Mouse (Mus musculus) midbrain, embryonic 13.5 days (tissue): ENCODE data around the gene Gm7029. TPM values are rescaled to one million over a fixed set of nuclear protein-coding genes. Genes with fewer than 3 reads are reported as not detected.

Experiments used
- ATAC-seq: fragments of 200-750 bp; cut with Nextera tagmentation; 2 replicates; pipeline ENCODE4 v1.8.0; 2017; ENCODE audit warnings: mild to moderate bottlenecking, moderate TSS enrichment, moderate library complexity
- H3K27ac ChIP-seq: fragments of 300-500 bp; sonication (generic); 2 replicates; pipeline ENCODE4 v1.5.1; 2015; ENCODE audit warnings: inconsistent platforms, mild to moderate bottlenecking, moderate library complexity
- H3K27me3 ChIP-seq: fragments of 300-500 bp; sonication (generic); 2 replicates; pipeline ENCODE4 v1.6.1; 2015; ENCODE audit warnings: mild to moderate bottlenecking, inconsistent platforms
- H3K36me3 ChIP-seq: fragments of 300-500 bp; sonication (generic); 2 replicates; pipeline ENCODE4 v1.6.1; 2015; ENCODE audit warnings: mild to moderate bottlenecking, inconsistent platforms
- H3K4me1 ChIP-seq: fragments of 300-500 bp; sonication (generic); replicated peaks from 2 replicates; pipeline ENCODE4 v1.6.1; 2015; ENCODE audit warnings: inconsistent platforms
- H3K4me2 ChIP-seq: fragments of 300-500 bp; sonication (generic); replicated peaks from 2 replicates; pipeline ENCODE4 v1.6.1; 2015; ENCODE audit warnings: moderate library complexity, mild to moderate bottlenecking, inconsistent platforms
- H3K4me3 ChIP-seq: fragments of 300-500 bp; sonication (generic); replicated peaks from 2 replicates; pipeline ENCODE4 v1.5.1; 2015; ENCODE audit warnings: mild to moderate bottlenecking, inconsistent platforms
- H3K9ac ChIP-seq: fragments of 300-500 bp; sonication (generic); replicated peaks from 2 replicates; pipeline ENCODE4 v1.6.1; 2015; ENCODE audit warnings: mild to moderate bottlenecking, inconsistent platforms
- H3K9me3 ChIP-seq: fragments of 300-500 bp; sonication (generic); 2 replicates; pipeline ENCODE4 v1.6.1; 2016; ENCODE audit warnings: mild to moderate bottlenecking, inconsistent platforms
- WGBS: fragments of 180-500 bp; shearing (Covaris S2); methylation state at CpG from one replicate; pipeline ENCODE4 v1.1.7; 2015; 5-methylcytosine and 5-hydroxymethylcytosine counted together
- polyA plus RNA-seq: library from polyadenylated mRNA; unstranded; fragments of >200 nt; fragmentation: Nextera tagmentation; extraction: Ambion mirVana; gene quantifications from 2 replicates; pipeline ENCODE4 v1.2.1, GENCODE M21; 2015

The Gm7029 gene
- polyA plus RNA-seq, 1 experiment from 2014 or later, result not detected

GRCm38 (mm10) chr17:33909077-33909868 is 35.6 kb downstream of the Gm7029 start, which contains the start of gene Daxx:
TSS of gene Daxx (plus strand) at chr17:33909414.
- under 1% methylated on average over 68 of the region's 68 CpGs for WGBS
- H3K27me3 ChIP-seq, result no peaks in the 10 kb centered on the region
- ATAC-seq, result peak; percentile 98
- peak within 1 kb of the TSS; percentile 93 for H3K9ac ChIP-seq
- H3K27ac ChIP-seq, result peak within 1 kb of the TSS; percentile 91
- H3K4me3 ChIP-seq, result peak within 1 kb of the TSS; percentile 89
- H3K4me2 ChIP-seq, result peak within 1 kb of the TSS; percentile 83
- H3K36me3 ChIP-seq, result peaks cover 32% of the 10 kb centered on the region
- no peaks in the 10 kb centered on the region for H3K9me3 ChIP-seq
- H3K4me1 ChIP-seq, result peaks cover 38% of the 10 kb centered on the region

GRCm38 (mm10) chr17:33909869-33910250 is 36.2 kb downstream of the Gm7029 start:
- H3K4me2 ChIP-seq, result peak overlapping the region; percentile 83
- 0% methylated on average over 14 of the region's 14 CpGs for WGBS
- peaks cover 38% of the 10 kb centered on the region for H3K36me3 ChIP-seq
- peak overlapping the region; percentile 93 for H3K9ac ChIP-seq
- H3K9me3 ChIP-seq, result no peaks in the 10 kb centered on the region
- H3K27ac ChIP-seq, result peak overlapping the region; percentile 85
- H3K4me1 ChIP-seq, result peaks cover 44% of the 10 kb centered on the region
- no peaks in the 10 kb centered on the region for H3K27me3 ChIP-seq
- peak overlapping the region; percentile 89 for H3K4me3 ChIP-seq
- ATAC-seq, result no peak; the same call in 1 of the 2 replicates

DNA sequence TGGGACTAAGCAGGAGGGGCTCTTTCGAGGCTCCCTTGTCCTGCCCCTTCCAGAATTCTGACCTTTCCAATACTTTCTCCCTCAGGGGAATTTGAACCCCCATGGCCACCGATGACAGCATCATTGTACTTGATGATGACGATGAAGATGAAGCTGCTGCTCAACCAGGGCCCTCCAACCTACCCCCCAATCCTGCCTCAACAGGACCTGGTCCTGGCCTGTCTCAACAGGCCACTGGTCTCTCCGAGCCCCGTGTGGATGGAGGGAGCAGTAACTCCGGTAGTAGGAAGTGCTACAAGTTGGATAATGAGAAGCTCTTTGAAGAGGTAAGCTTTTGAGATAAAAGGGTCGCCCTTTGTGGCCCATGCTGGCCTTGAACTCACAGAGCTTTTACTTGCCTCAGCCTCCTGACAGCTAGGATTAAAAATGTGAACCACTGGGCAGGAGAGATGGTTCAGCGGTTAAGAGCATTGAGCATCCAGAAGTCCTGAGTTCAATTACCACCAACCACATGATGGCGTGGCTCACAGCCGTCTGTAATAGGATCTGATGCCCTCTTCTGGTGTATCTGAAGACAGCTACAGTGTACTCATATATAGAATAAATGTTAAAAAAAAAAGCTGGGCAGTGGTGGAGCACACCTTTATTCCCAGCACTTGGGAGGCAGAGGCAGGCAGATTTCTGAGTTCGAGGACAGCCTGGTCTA is 36.9 kb downstream of the Gm7029 start:
- H3K27ac ChIP-seq, result peak overlapping the region; percentile 85; the same call in 1 of the 2 replicates
- no peaks in the 10 kb centered on the region for H3K9me3 ChIP-seq
- no peak for ATAC-seq
- peak overlapping the region; percentile 89 for H3K4me3 ChIP-seq
- H3K4me1 ChIP-seq, result peaks cover 50% of the 10 kb centered on the region
- 57% methylated on average over 11 of the region's 11 CpGs for WGBS
- H3K27me3 ChIP-seq, result no peaks in the 10 kb centered on the region
- peak overlapping the region; percentile 83 for H3K4me2 ChIP-seq
- H3K9ac ChIP-seq, result peak overlapping the region; percentile 93
- peaks cover 42% of the 10 kb centered on the region for H3K36me3 ChIP-seq

GRCm38 (mm10) chr17:33911052-33911812 is 37.6 kb downstream of the Gm7029 start:
- H3K9me3 ChIP-seq, result no peaks in the 10 kb centered on the region
- H3K27me3 ChIP-seq, result no peaks in the 10 kb centered on the region
- peaks cover 51% of the 10 kb centered on the region for H3K4me1 ChIP-seq
- no peak overlapping the region for H3K27ac ChIP-seq
- peak overlapping the region; percentile 83; the same call in 1 of the 2 replicates for H3K4me2 ChIP-seq
- peak overlapping the region; percentile 14; the same call in 1 of the 2 replicates for H3K9ac ChIP-seq
- no peak for ATAC-seq
- 0 out of 2 replicates have a peak overlapping the region, but pooled peaks have one; percentile 3 for H3K4me3 ChIP-seq
- peaks cover 42% of the 10 kb centered on the region for H3K36me3 ChIP-seq
- 93% methylated on average over 31 of the region's 31 CpGs for WGBS

GRCm38 (mm10) chr17:33911813-33912414 is 38.3 kb downstream of the Gm7029 start:
- Histone ChIP-seq H3K27me3 (no peaks in the 10 kb centered on the region), H3K4me2 (no peak overlapping the region), H3K27ac (no peak overlapping the region), H3K4me1 (peaks cover 57% of the 10 kb centered on the region), H3K4me3 (no peak overlapping the region), H3K9ac (peak overlapping the region; percentile 14; the same call in 1 of the 2 replicates), H3K36me3 (peaks cover 42% of the 10 kb centered on the region), H3K9me3 (no peaks in the 10 kb centered on the region)
- ATAC-seq, result no peak
- WGBS, result 92% methylated on average over 28 of the region's 28 CpGs

- Histone ChIP-seq H3K4me3 (no peak overlapping the region), H3K36me3 (peaks cover 54% of the 10 kb centered on the region), H3K4me2 (no peak overlapping the region), H3K9ac (no peak overlapping the region), H3K27me3 (peaks cover 5% of the 10 kb centered on the region), H3K27ac (no peak overlapping the region), H3K9me3 (no peaks in the 10 kb centered on the region), H3K4me1 (peaks cover 63% of the 10 kb centered on the region)
- ATAC-seq, result no peak
- 93% methylated on average over 10 of the region's 10 CpGs for WGBS
Observed at GRCm38 (mm10) chr17:33913264-33913663, 39.6 kb downstream of the Gm7029 start.

GRCm38 (mm10) chr17:33913905-33914304 is 40.3 kb downstream of the Gm7029 start:
- Histone ChIP-seq H3K4me1 (peaks cover 68% of the 10 kb centered on the region), H3K9ac (no peak overlapping the region; the same call in 1 of the 2 replicates), H3K4me2 (no peak overlapping the region), H3K4me3 (no peak overlapping the region), H3K27ac (no peak overlapping the region), H3K27me3 (peaks cover 11% of the 10 kb centered on the region), H3K36me3 (peaks cover 58% of the 10 kb centered on the region), H3K9me3 (no peaks in the 10 kb centered on the region)
- 96% methylated on average over 8 of the region's 8 CpGs for WGBS
- ATAC-seq, result no peak

- peak overlapping the region; percentile 51; the same call in 1 of the 2 replicates for H3K27ac ChIP-seq
- peaks cover 76% of the 10 kb centered on the region for H3K4me1 ChIP-seq
- no peak overlapping the region for H3K9ac ChIP-seq
- no peak for ATAC-seq
- H3K4me2 ChIP-seq, result peak overlapping the region; percentile 64
- H3K9me3 ChIP-seq, result no peaks in the 10 kb centered on the region
- peaks cover 13% of the 10 kb centered on the region for H3K27me3 ChIP-seq
- peak overlapping the region; percentile 52 for H3K4me3 ChIP-seq
- 64% methylated on average over 13 of the region's 13 CpGs for WGBS
- peaks cover 58% of the 10 kb centered on the region for H3K36me3 ChIP-seq
Observed at GRCm38 (mm10) chr17:33914969-33915391, 41.3 kb downstream of the Gm7029 start.

- H3K27me3 ChIP-seq, result peaks cover 13% of the 10 kb centered on the region
- peaks cover 58% of the 10 kb centered on the region for H3K36me3 ChIP-seq
- peak; percentile 95 for ATAC-seq
- under 1% methylated on average over 27 of the region's 34 CpGs for WGBS
- H3K4me2 ChIP-seq, result peak within 1 kb of the TSS; percentile 64
- H3K9me3 ChIP-seq, result no peaks in the 10 kb centered on the region
- H3K9ac ChIP-seq, result peak within 1 kb of the TSS; percentile 64
- peaks cover 76% of the 10 kb centered on the region for H3K4me1 ChIP-seq
- H3K27ac ChIP-seq, result peak within 1 kb of the TSS; percentile 82
- peak within 1 kb of the TSS; percentile 52 for H3K4me3 ChIP-seq
Observed at GRCm38 (mm10) chr17:33915671-33916250, 42.1 kb downstream of the Gm7029 start, which contains the start of the genes Tapbp and Zbtb22. TSS of gene Tapbp (plus strand) at chr17:33915899. TSS of gene Zbtb22 (plus strand) at chr17:33915904.

DNA sequence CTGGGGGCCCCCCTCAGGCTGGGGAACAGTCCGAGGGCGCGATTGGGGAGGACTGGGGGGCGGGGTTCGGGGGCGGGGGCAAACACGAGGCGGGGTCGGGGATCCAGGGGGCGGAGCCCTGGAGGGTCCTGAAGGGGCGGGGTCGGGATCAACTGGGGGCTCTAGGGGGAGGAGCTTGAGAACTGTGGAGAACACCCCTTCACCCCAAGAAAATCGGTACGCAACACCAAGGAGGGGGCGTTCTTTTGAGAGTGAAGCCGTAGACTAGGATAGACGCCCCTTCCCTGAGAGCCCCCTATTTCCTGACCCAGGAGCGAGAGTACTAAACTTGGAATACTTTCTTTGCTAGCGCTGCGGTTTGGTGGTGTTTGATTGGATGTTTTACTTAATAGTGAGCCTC is 42.7 kb downstream of the Gm7029 start:
- Histone ChIP-seq H3K4me1 (peaks cover 72% of the 10 kb centered on the region), H3K36me3 (peaks cover 54% of the 10 kb centered on the region), H3K27ac (peak overlapping the region; percentile 82), H3K4me2 (peak overlapping the region; percentile 64), H3K4me3 (peak overlapping the region; percentile 52), H3K27me3 (peaks cover 13% of the 10 kb centered on the region), H3K9ac (peak overlapping the region; percentile 64), H3K9me3 (no peaks in the 10 kb centered on the region)
- 2% methylated on average over 20 of the region's 20 CpGs for WGBS
- peak; percentile 14; the same call in 1 of the 2 replicates for ATAC-seq
